Mouse (Mus musculus): ENCODE results near the gene Sept9.

- TF ChIP-seq TAL1 (IDR thresholded peaks at IDR 0.05; ENCODE audit: low read length) (no peak), GATA1 (IDR thresholded peaks at IDR 0.05; ENCODE audit: low read length) (no peak)
Observed at GRCm38 (mm10) chr11:117366426-117366825, 167.0 kb downstream of the Sept9 start.
